Mouse (Mus musculus) heart, adult 9 months (tissue): ENCODE measurements around the gene Dact3.

Experiments used
- DNase-seq, 2 experiments: peaks; one replicate each; pipeline ENCODE4 v3.0.0; 2022; ENCODE audit warnings: low spot score in 2 of 2

Gene Dact3

DNA sequence AGATGAGACGGTGACA is at the start of gene Dact3:
Gene Dact3, plus strand, starts transcription at position 8 of the 16 bp plus-strand sequence.
- DNase-seq = no peak

DNA sequence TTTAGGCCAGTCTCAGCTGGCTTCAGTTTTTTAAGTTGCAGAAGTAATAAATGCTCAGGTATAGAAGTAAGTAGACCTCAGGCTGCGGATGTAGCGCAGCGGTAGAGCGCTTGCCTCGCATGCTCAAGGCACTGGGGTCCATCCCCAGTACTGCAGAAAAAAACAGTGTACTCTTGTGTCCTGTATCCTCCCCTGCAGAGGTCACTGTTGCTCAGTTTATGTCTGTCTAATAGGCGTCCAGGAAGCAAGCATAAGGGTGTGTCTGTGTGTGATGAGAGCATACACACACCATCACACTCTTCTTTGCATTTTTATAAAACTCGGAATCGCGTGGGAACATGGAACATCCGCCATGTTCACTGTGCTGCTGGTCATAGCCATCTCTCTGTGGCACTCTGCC is 49.3 kb upstream of the Dact3 start:
- DNase-seq = peak in 1 of 2 experiments; percentile 41

DNA sequence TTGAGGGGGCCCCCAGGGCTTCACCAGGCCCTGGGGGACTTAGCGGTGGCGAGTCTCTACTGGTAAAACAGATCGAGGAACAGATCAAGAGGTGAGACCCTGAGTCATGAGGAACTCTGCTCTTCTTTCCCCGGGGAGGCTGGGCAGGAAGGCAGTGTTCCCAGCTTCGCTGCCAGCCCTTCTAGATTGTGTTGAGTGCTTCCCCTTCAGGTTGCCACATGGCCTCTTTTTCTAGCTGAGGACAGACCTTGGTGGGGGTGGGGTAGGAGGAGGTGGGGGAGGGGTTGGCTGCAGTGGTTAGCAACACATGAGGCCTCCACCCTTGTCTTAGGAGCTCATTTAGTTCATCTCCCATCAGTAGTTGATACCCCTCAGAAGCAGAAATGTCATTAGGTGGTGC is 48.5 kb upstream of the Dact3 start:
- no peak for DNase-seq

DNA sequence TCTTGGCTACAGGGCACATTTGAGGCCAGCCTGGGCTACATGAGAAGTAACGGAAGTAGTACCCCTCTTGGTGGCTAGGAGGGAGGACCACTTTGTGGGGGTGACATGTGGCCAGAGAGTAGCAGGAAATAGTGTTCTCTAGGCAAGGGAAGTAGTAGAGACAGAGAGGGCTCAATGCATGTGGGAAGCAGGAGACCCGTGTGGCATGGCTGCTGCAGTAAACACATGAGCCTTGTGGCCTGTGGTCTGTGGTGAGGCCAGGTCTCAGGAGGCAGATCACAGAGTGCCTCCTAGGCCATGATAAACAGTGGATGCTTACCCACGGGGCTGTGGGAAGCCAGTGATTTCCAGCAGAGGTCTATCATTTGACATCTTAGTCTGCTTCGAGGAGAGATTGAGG is 47.8 kb upstream of the Dact3 start:
- DNase-seq = no peak

DNA sequence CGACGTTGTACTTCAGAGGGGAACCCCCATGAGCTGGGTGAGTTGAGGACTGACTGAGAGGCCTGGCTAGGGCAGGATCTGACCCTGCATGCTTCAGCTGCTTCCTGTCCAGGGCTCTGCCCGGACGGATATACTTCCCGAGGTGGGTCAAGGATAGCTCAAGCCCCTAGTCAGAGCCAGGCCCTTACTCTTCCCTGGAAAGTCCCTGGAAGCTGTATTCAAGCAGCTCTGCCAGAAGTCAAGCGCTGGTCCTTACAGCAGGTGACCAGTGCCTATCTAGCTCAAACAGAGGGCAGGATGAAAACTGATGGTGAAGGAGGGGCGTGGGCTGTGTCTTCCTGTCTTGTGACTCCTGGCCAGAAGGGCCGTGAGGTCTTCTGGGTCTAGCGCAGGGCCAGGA is 44.7 kb upstream of the Dact3 start:
- DNase-seq = peak in 1 of 2 experiments; percentile 64

DNA sequence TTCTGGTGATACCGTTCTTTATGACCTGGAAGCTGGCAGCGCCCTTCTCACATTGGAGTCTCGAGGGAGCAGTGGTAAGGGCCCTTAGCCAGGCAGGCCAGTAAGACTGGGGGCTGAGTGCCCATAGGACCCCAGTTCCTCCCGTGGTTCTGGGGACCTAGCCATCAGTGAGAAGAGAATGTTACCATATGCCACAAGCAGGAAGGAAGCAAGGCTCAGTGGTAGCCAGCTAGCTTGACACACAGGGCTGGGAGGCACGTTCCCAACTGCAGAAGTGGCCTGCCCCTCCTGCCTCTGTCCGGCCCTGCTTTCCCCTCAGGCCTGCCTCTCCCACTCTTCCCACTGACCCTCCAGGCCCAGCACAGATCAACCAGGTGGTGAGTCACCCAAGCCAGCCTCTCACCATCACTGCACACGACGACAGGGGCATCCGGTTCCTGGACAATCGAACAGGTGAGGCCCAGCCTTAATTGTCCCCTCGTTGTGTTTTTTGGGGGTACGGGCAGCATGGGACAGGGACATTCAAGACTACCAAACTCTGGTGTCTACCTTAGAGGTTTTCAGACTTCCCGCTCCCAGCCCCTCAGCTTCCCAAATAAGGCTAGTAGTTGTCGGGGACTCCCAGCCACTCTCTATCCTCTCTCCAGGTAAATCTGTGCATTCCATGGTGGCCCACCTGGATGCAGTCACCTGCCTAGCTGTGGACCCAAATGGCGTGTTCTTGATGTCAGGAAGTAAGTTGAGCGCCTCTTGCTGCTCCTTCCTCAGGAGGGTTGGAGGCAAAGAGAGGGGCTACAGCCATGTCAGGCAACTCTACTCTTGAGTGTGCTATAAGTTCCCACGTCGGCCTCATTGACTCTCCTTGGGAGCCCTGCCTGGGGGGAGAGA is 37.0 kb upstream of the Dact3 start:
- DNase-seq = no peak

DNA sequence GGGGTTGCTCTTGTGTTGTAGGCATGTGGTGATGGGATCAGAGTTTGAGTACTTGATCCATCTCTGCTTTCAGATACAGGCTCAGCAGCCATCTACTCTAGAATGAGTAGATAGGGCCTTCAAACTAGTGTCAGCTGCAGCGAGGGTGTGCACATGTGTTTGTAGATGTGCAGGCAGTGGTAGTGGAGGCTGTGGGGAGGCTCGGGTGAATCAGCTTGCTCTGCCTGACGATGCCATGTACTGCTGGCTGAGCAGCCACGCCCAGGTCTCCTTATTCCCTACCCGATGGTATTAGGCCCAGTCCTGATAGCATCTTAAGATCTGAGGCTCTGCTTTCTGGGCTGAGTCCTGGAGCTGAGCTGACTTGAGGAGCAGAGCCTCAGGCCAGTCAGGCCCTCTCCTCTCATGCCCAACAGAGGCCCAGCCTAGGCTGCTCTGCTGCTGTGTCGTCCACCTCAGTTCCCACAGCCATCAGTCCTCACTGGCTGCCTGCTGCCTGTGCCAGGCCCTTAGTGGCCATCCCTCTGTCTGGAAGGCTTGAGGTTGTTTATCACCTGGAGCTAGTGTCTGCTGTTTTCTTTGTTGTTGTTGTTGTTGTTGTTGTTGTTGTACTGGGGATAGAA is 36.2 kb upstream of the Dact3 start:
- DNase-seq = no peak

DNA sequence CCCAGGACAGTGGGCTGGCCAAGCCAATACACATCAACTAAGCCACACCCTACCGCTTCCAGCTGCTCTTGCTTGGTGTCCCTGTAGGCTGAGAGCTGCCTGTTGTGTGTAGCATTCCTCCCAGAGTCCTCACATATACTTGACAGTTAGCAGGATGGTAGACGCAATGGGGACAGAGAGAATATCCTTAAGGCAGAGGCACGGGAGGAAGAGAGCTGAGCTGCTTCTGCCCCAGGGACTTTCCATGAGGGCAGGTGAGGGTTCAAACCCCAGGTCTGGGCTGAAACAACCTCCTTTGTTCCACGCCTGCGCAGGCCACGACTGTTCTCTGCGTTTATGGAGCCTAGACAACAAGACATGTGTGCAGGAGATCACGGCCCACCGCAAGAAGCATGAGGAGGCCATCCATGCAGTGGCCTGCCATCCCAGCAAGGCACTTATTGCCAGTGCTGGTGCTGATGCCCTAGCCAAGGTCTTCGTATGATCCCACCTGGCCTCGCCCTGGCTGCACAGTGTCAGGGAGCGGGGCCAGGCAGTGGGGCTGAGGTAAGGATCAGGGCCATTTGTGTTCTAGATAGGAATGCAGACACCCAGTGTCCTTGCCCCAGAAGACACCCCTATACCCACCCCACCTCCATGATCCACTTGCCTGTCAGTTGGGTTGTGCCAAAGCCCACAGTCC is 35.5 kb upstream of the Dact3 start:
- DNase-seq = no peak

DNA sequence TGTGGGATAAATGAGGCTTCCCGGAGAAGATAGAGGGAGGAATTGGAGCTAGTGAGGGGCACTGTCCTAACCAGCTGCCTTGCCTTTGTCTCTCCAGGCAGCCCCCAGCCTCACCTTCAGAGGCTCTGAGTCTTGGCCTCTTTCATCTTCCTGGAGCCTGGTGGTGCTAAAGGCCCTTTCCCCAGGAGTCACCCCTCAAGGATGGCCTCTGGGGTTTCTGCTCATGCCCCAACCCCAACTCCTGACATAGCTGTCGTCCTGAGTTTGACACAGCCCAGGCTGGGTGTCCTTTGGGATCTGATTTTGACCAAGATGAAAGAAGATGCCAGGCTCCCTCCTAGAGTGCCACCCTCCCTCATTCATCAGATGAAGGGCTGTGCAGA is 35.0 kb upstream of the Dact3 start:
- DNase-seq = no peak

DNA sequence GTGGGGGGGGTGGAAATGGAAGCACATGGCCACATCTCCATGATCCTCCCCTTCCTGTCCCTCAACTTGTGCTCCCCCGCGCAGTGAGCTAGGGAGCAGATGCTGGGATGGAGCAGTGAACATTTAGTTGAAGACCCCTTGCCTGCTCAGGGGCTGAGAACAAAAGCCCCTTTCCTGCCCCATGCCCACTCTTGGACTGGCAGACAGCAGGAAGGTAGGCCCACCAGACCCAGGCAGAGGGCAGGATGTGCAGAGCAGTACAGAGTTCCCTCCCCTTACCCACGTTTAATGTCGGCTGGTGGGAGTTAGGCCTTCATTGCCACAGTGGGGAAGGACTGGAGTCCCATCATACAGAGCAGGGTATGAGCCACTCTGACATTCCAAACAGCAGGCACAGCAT is 34.0 kb upstream of the Dact3 start:
- DNase-seq = no peak

DNA sequence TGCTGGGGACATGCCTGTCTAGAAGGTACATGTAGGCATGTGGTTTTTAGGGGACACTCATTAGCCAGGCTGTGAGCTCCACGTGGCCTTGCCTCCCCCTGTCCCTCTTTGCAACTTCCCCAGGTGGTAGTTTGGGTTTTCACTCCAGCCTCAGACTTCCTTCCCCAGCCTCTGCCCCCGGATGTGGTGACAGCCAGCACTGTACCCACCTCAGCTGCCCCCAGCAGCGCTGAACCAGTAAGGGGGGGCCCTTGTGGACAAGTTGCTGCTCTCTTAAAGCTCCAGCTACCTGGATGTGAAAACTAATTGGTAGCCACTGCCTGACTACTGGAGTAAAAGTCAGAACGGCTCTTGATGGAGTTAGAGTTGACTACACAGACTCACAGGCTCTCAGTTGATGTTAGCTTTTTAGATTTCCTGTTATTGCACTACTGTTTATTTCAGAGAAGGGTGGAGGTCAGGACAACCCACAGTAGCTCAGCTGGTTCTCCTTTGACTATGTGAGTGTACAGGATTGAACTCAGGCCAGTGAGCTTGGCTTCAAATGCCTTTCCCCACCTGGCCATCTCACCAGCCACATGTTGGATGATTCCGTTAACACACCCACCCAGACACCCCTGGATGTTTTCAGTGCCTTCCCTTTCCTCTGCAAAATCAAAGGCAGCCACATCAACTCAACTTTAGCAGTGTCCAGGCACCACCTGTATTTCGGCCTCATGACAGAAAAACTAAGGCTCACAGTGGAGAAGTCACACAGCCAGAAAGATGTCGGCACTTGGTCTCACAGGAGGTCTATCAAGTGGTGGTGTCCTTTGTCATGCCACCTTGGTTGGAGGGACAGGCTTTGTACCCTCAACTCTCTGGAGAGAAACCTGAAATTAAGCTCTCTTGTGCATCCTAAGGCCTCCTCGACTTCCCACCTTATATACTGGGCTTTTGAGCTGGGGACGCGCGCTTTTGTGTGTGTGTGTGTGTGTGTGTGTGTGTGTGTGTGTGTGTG is 33.3 kb upstream of the Dact3 start:
- DNase-seq = peak in 1 of 2 experiments; percentile 20

DNA sequence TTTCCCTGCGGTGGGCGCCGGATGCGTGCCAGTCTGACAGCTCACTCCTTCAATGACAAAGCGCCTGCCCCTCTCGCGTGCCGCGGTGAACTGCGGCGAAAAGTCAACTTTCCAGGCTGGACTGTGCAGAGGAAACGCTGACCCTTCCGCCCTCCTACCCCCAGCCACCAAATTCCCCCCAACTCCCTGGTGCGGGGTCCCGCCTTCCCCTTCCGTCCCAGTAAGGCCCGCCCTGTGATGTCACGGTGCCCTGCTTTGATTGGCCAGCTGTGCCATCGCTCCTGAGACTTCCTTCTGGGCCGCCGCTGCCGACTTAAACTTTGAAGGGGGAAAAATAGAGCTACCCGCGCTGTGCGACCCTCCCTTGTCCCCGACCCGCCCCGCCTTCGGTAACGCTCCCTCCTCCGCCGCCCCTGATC is 32.5 kb upstream of the Dact3 start, which contains the start of gene Prkd2:
Gene Prkd2, plus strand, starts transcription at position 258 of the 419 bp plus-strand sequence.
- DNase-seq = peak; percentile 95 to 96

DNA sequence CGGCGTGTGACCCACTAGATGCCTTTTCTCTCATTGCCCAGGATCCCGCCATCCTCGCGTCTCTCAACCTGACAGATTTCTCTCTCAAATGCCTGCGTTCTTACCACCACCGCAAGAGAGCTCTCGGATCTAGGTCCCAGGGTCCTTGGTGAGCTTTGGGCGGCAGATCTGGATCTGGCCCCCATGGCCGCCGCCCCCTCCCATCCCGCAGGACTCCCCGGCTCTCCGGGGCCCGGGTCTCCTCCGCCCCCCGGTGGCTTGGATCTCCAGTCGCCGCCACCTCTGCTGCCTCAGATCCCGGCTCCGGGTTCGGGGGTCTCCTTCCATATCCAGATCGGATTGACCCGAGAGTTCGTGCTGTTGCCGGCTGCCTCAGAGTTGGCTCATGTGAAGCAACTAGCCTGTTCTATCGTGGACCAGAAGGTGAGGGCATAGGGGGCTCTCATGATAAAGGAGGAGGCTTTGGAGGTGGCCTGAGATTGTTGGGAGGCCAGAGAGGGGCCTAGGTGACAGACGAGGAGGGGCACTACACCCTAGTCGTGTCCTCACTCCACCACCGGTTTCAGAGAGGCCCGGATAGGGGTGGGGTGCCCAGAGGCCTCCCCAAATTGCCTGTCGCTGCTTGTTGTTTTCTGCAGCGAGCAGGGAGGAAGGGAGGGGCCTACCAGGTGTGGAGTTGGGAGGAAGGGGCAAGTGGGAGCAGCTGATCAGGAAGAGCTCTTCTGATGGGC is 31.5 kb upstream of the Dact3 start:
- DNase-seq = peak; percentile 53 to 77

DNA sequence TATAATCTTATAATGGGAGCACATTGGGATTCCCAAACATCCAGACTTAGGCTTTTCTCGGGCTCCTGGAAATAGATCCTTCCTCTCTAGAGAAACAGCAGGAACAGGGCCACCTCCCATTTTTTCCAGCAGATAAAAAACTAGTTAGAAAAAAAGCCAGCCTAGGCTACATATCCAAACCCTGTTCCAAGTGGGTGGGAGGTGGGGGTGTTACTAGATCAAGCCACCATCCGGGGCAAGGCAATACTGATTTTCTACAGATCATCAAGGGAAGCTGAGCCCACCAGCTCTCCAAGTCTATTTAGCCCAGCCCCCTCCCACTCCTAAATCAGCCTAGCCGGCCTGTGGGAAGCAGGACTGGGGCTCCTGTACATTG is 30.4 kb upstream of the Dact3 start:
- peak; percentile 61 to 67 for DNase-seq

DNA sequence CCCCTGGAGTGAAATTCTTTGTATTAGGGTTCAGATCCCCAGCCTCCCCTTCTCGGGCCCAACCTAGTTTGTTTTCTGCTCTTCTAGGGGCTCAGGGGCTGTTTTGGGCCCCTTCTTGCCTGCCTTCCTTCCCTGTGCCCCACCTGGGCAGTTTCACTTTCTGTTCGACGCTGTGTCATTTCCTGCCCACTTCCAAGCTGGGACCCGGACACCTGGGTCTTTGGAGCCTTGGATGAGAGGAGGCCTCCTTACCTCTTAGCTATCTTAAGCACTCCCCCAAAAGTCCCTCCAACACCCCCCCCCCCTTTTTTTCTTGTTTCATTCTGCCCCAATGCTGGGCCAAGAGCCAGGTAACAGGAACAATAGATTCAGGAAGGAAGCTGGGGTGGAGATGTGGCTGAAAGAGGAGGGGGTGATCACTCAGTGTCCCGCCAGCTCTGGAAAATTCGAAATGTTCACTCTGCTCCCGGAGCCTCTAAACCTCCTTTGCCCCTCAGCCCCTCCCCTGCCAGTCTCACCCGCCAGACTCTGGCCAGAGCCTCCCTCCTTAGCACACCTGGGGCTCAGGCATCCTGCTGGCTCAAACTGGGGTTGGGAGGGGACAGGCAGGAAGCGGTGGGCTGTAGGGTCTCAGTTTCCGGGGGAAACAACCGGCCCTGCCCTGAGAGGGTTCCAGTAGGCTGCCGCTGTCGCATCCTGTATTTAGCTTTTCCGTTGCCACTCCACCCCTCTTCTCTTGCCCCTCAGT is 29.9 kb upstream of the Dact3 start:
- DNase-seq = peak; percentile 69 to 82

DNA sequence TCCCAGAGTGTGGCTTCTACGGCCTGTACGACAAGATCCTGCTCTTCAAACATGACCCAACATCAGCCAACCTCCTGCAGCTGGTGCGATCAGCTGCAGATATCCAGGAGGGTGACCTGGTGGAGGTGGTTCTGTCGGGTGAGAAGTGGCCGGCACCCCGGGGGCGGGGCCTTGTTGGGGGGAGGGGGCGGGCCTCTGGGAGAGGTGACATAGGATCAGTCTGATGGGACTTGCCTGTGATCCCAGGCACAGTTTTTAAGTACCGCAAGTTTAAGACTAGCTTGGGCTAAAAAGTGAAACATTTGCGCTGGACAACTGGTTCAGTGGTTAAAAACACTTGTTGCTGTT is 29.3 kb upstream of the Dact3 start:
- no peak for DNase-seq

DNA sequence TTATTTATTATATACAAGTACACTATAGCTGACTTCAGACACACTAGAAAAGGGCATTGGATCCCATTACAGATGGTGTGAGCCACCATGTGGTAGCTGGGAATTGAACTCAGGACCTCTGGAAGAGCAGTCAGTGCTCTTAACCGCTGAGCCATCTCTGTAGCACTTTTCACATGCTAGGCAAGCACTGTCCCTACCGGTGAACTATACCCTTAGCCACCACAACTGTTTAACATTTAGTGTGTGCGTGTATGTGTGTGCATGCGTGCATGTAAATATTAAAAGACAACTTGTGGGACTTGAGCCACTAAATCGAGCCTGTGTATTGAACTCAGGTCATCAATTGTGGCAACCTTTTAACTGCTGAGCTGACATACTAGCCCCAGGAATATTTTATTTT is 28.3 kb upstream of the Dact3 start:
- DNase-seq = no peak

DNA sequence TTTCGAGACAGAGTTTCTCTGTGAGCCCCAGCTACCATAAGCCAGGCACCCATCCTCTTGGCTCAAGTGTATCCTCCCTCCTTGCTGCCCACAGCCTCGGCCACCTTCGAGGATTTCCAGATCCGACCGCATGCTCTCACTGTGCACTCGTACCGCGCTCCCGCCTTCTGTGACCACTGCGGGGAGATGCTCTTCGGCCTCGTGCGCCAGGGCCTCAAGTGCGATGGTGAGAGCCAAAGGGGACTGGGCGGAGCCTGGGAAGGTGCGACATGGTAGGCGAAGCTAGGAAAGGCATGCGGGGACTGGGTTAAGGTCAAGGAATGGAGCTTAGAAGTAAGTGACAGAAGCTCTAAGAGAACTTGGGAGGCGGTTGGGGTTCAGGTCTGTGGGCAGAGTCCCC is 27.6 kb upstream of the Dact3 start:
- DNase-seq = no peak

DNA sequence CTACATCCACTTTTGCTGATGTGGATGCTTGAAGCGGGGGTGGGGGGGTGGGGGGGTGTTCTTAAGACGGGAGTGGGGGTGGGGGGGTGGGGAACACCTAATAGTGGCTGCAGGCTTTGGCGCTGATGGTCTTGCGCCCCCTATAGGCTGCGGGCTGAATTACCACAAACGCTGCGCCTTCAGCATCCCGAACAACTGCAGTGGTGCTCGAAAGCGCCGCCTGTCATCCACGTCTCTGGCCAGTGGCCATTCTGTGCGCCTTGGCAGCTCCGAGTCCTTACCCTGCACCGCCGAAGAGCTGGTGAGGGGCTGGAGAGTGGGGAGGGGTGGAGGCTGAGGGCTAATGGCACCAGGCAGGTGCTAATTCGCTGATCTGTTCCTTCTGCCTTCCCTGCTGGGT is 26.5 kb upstream of the Dact3 start:
- peak in 1 of 2 experiments; percentile 34 for DNase-seq

DNA sequence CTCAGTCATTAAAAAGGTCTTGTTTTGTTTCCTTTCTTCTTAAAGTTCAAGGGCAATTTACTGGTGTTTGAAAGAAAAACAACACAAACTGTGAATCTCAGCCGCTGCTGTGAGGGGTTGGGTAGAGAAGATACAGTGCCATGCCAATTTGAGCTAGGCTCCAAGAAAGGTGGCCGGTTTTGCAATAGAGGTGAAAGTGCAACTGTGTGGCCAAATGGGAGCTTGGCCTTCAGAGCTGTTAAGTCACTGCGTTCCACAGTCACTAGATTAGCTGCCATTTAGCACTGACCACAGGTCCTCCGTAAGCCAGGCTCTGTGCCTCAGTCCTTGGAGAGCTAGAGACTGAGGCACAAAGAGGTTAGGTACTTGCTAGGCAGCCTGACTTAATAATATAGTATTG is 23.5 kb upstream of the Dact3 start:
- DNase-seq = no peak

DNA sequence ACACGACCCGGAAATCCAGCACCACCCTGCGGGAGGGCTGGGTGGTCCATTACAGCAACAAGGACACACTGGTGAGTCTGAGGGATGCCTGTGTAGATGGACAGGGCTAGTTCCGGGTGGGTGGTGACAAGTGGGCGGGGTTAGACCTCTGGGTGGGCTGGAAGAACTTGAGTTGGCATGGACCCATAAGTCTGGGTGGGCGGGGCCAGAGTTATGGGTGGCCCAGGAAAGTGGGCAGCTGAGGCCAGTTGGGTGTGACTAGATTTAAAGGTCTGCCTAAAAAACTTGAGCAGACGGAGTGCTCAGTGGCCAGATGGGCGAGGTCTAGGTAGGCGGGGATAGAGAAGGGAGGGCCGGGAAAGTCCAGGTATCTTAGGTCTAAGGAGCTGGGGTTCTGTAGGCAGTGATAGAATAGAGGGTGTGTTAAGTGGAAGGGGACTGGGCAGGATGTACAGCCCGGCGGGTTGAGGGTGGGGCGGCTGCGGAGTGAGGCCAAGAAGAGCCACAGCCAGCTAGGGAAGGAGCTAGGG is 21.8 kb upstream of the Dact3 start:
- peak in 1 of 2 experiments; percentile 19 for DNase-seq
